Mouse (Mus musculus) thymus, adult 2 months (tissue): ENCODE measurements around the gene Gm20683. TPM values are rescaled to one million over a fixed set of nuclear protein-coding genes. Genes with fewer than 3 reads are reported as not detected.

Experiments used
- DNase-seq: peaks from one replicate; pipeline ENCODE4 v3.0.0; 2021
- H3K27ac ChIP-seq: fragments of 200-500 bp; 2 replicates; pipeline ENCODE4 v1.5.1; 2012; ENCODE audit warnings: low read length, control low read depth; ENCODE audit not compliant: control insufficient read depth, insufficient read depth
- H3K27me3 ChIP-seq: fragments of 200-500 bp; 2 replicates; pipeline ENCODE4 v1.6.1; 2012; ENCODE audit warnings: mild to moderate bottlenecking, low read length, moderate library complexity, mixed read lengths; ENCODE audit not compliant: control insufficient read depth, insufficient read depth
- H3K36me3 ChIP-seq: fragments of 200-500 bp; 2 replicates; pipeline ENCODE4 v1.6.1; 2012; ENCODE audit warnings: mild to moderate bottlenecking, low read length, moderate library complexity; ENCODE audit not compliant: control insufficient read depth, insufficient read depth
- H3K4me1 ChIP-seq: fragments of 200-500 bp; replicated peaks from 2 replicates; pipeline ENCODE4 v1.6.1; 2012; ENCODE audit warnings: low read length; ENCODE audit not compliant: control insufficient read depth, insufficient read depth
- H3K4me3 ChIP-seq: fragments of 200-500 bp; 2 replicates; pipeline ENCODE4 v1.5.1; 2012; ENCODE audit warnings: mild to moderate bottlenecking, low read length, control low read depth, moderate library complexity; ENCODE audit not compliant: control insufficient read depth, insufficient read depth
- CTCF ChIP-seq: fragments of 200-500 bp; IDR thresholded peaks from 2 replicates; pipeline ENCODE4 v1.5.1; 2012; ENCODE audit warnings: mild to moderate bottlenecking, control low read depth, low read length, moderate library complexity, borderline replicate concordance; ENCODE audit not compliant: control insufficient read depth, poor library complexity, insufficient read depth; ENCODE audit errors: extremely low read depth
- POLR2A ChIP-seq: fragments of 200-500 bp; IDR thresholded peaks from 2 replicates; pipeline ENCODE4 v1.6.1; 2012; ENCODE audit warnings: mild to moderate bottlenecking, low read length, control low read depth, moderate library complexity; ENCODE audit not compliant: control insufficient read depth, poor library complexity, insufficient read depth; ENCODE audit errors: extremely low read depth
- WGBS: fragments of 180-500 bp; shearing (Covaris S2); methylation state at CpG from one replicate; pipeline ENCODE4 v1.1.7; 2018; 5-methylcytosine and 5-hydroxymethylcytosine counted together
- polyA plus RNA-seq: library from polyadenylated mRNA; depleted of rRNA; stranded (reverse); fragments of >200 nt; gene quantifications from 2 replicates; pipeline ENCODE4 v1.2.3, GENCODE M21; 2012

Gm20683 gene
- polyA plus RNA-seq, 1 experiment, result 126 TPM

DNA sequence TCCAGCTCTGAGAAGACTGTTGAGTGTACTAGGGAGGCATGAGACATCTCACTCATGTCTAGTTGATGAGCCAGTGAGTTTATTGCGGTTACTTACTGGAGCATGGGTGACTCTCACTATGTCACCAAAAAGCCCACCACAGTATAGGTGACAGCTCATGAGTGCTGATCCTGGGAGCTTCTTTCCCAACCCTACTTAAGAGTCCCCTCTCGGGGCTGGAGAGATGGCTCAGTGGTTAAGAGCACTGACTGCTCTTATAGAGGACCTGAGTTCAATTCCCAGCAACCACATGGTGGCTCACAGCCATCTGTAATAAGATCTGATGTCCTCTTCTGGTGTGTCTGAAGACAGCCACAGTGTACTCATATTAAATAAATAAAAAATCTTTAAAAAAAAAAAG, 28.4 kb upstream of the Gm20683 start:
- no peaks in the 10 kb centered on the region for H3K36me3 ChIP-seq
- H3K4me1 ChIP-seq, result peaks cover 23% of the 10 kb centered on the region
- H3K27me3 ChIP-seq, result no peaks in the 10 kb centered on the region
- DNase-seq, result no peak
- 97% methylated on average over 2 of the region's 2 CpGs for WGBS
- no peak overlapping the region for H3K4me3 ChIP-seq
- no peak overlapping the region for H3K27ac ChIP-seq
- no peak for TF ChIP-seq CTCF
- no peak for TF ChIP-seq POLR2A

DNA sequence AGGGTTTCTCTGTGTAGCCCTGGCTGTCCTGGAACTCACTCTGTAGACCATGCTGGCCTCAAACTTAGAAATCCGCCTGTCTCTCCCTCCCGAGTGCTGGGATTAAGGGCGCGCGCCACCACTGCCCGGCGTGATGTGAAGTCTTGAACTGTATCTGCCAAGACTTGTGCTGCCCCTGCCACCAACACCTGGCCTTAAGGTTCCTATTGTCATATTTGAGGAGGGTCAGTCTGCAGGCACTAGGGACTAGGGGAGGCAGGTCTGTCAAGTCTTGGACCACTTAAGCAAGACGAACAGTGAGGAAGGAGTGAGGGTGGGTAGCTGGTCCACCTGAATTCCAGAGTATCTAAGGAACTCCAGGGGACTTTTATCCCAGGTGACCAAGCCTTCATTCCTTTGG, 27.9 kb upstream of the Gm20683 start:
- Histone ChIP-seq H3K4me3 (no peak overlapping the region), H3K27me3 (no peaks in the 10 kb centered on the region), H3K36me3 (no peaks in the 10 kb centered on the region), H3K4me1 (peaks cover 21% of the 10 kb centered on the region), H3K27ac (no peak overlapping the region)
- WGBS, result 97% methylated on average over 8 of the region's 8 CpGs
- TF ChIP-seq POLR2A, result no peak
- no peak for TF ChIP-seq CTCF
- no peak for DNase-seq

DNA sequence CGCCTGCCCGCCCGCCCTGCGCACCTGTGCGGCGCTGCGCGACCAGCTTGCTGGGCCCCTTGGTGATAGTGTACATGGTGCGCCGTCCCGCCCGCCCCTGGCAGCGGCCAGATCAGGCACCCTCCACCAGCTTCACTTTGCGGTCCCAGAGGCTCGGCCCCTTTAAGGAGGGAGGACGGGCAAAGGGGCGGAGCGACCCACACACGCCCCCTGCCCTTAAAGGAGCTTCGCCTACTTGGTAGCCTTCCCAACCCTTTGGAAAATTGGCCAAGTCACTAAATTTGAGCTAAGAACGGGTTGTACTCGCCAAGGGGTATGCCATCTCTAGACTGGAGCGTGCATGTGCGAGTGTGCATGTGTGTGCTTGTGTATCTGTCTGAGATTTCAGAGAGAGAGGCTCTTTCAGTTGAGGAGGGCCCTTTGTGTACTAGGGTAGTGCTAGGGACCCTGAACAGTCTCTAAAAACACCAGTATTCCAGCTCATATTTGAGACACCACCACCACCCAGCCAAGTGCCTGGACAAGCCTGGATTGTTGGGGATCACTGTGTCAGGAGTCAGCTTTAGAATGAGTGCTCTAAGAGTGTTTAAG, 27.1 kb upstream of the Gm20683 start, which contains the start of gene Mcrip2:
TSS of gene Mcrip2 (minus strand) at position 164 of the 591 bp plus-strand sequence.
- Histone ChIP-seq H3K4me3 (peak within 1 kb of the TSS; percentile 95), H3K4me1 (peaks cover 14% of the 10 kb centered on the region), H3K27me3 (no peaks in the 10 kb centered on the region), H3K36me3 (no peaks in the 10 kb centered on the region), H3K27ac (no peak within 1 kb of the TSS)
- 2% methylated on average over 24 of the region's 24 CpGs for WGBS
- no peak for TF ChIP-seq CTCF
- TF ChIP-seq POLR2A, result 0 out of 2 replicates have a peak, but pooled peaks have one; percentile 38
- peak; percentile 78 for DNase-seq

DNA sequence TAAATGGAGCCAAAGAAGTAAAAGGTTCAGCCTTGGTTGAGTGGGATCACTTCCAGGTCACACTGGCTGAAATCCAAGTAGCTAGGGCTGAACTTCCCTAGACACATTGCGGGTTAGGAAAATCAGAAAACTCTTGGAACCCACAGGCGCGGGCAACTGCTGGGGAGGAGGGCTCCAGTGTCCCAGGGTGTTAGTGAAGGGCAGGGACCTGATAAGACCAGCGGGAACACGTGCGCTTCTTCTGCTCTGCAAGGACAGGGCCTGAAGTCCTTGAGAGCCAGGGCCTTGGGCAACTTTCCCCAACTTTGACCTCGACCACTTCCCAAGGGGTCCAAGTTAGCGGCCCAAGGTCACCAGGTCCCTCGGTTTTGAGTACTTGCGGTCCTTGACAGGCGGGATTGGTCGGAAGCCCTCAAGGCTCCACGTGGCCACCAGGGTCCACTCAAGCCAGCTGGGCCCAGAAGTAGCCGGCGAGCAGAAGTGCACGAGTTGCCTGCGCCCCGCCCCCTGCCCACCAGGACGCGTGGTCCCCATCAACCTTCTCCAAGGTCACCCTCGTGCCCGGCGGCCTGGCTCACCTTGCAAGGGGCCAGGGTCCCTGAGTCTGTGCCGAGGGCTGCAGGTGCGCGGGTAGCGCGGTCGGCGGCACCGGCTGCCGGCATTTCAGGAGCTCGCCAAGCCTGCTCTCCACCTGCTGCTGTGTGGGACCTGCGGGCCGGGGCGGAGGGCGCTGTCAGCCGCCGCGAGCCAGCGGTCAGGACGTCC, 26.5 kb upstream of the Gm20683 start:
- Histone ChIP-seq H3K27me3 (no peaks in the 10 kb centered on the region), H3K4me1 (peaks cover 14% of the 10 kb centered on the region), H3K27ac (no peak overlapping the region), H3K36me3 (no peaks in the 10 kb centered on the region), H3K4me3 (peak overlapping the region; percentile 95)
- WGBS, result 1% methylated on average over 42 of the region's 42 CpGs
- TF ChIP-seq CTCF, result 0 out of 2 replicates have a peak, but pooled peaks have one; percentile 34
- TF ChIP-seq POLR2A, result no peak
- DNase-seq, result no peak

DNA sequence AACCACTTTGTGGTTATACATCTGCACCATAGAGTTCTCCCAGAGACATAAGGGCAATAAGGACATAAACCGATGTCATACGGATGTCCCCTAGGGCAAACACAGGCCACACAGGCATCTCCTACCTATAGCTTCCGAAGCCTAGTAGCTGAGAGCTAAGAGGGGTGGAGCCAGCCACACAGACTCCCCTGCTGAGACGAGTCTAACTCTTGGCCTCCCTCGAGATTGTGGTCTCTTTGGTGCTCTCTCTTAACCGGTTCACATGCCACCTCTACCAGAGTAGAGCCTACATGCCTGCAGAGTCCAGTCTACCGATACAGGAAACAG, 25.9 kb upstream of the Gm20683 start:
- no peak overlapping the region for H3K4me3 ChIP-seq
- H3K27ac ChIP-seq, result no peak overlapping the region
- H3K4me1 ChIP-seq, result peaks cover 14% of the 10 kb centered on the region
- DNase-seq, result peak; percentile 38
- no peaks in the 10 kb centered on the region for H3K36me3 ChIP-seq
- TF ChIP-seq POLR2A, result no peak
- TF ChIP-seq CTCF, result no peak
- H3K27me3 ChIP-seq, result no peaks in the 10 kb centered on the region
- 2% methylated on average over 7 of the region's 7 CpGs for WGBS

DNA sequence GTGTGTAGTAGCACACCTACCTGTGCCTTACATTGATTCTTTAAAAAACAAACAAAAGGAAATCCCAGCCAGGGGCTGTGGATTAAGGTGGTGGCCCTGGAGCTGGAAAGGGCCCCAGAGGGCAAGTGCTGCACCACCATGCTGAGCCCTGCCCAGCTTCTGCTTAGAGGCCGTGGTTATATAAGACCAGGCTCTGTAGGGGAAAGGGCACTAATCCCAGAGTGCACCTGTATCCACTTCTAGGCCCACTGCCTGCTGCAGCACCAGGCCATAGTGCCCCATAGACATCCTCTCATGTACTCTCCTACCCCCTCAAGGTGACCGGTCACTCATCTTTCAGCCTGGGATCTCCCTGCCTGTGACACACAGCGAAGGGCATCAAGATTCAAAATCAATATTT, 24.6 kb upstream of the Gm20683 start:
- no peak for DNase-seq
- Histone ChIP-seq H3K27ac (no peak overlapping the region), H3K4me1 (peaks cover 19% of the 10 kb centered on the region), H3K4me3 (no peak overlapping the region), H3K27me3 (no peaks in the 10 kb centered on the region), H3K36me3 (no peaks in the 10 kb centered on the region)
- WGBS, result 95% methylated on average over 3 of the region's 3 CpGs
- no peak for TF ChIP-seq POLR2A
- no peak for TF ChIP-seq CTCF

DNA sequence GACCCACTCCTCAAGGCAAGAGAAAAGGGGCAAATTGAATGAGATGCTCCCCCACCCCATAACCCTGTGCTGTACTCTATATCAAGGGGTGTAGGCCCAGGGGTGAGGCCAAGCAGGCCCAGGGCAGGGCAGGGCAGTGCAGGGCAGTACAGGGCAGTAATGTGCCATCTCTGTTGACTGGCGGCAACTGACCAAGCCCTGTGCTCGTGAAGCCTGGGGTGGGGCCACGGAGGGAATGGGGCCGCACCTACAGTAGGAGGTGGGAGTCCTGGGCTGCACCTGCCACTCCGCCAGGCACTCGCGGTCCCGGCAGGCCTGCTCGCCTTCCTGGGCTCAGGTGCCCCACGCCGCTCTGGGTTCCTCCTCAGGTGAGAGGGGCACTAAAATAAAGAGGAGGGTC, 23.7 kb upstream of the Gm20683 start:
- Histone ChIP-seq H3K4me1 (peaks cover 27% of the 10 kb centered on the region), H3K4me3 (no peak overlapping the region), H3K27ac (no peak overlapping the region), H3K27me3 (no peaks in the 10 kb centered on the region), H3K36me3 (no peaks in the 10 kb centered on the region)
- TF ChIP-seq POLR2A (no peak), CTCF (no peak)
- WGBS, result 98% methylated on average over 11 of the region's 11 CpGs
- DNase-seq, result no peak
